8 mouse cellular contexts compared by ENCODE assay signal in genomic region chr17:32285138-32285670, GRCm38 (mm10). TPM values are rescaled to one million over a fixed set of nuclear protein-coding genes. Genes with fewer than 3 reads are reported as not detected.
DNase-seq lines count a peak whose midpoint lies in the region; ATAC-seq and TF ChIP-seq lines count a peak whose summit lies in the region.

No protein-coding gene starts in this region.

- peaks cover 54% of the 10 kb centered on the region for H3K79me2 ChIP-seq in myocyte (ENCODE audit: control insufficient read depth, insufficient read depth)

- peak overlapping the region; percentile 72 for H3K4me2 ChIP-seq in kidney, embryonic 15.5 days
- peak overlapping the region; percentile 76 for H3K4me2 ChIP-seq in hindbrain, postnatal 0 days (ENCODE audit: low read depth, low read length)
- peak overlapping the region; percentile 72 for H3K4me2 ChIP-seq in myocyte (ENCODE audit: low read depth)

- ATAC-seq in kidney, embryonic 15.5 days (replicated peaks; ENCODE audit: low FRiP score): no peak
- ATAC-seq in hindbrain, postnatal 0 days: no peak

- peak overlapping the region; percentile 91 for H3ac ChIP-seq in myocyte (ENCODE audit: control insufficient read depth, insufficient read length)

- no peaks in the 10 kb centered on the region for H3K36me3 ChIP-seq in kidney, embryonic 15.5 days
- H3K36me3 ChIP-seq in hindbrain, postnatal 0 days (ENCODE audit: insufficient read depth, low read length): no peaks in the 10 kb centered on the region
- H3K36me3 ChIP-seq in myocyte (ENCODE audit: control insufficient read depth, insufficient read depth): no peaks in the 10 kb centered on the region

- no peak for DNase-seq in kidney, postnatal 4 days
- no peak for DNase-seq in hindbrain, postnatal 0 days (ENCODE audit: low spot score)
- DNase-seq in right cerebral cortex, postnatal 25 days: no peak
- DNase-seq in layer of hippocampus, adult 18-20 months (ENCODE audit: low spot score in 2 of 2): no peak
- DNase-seq in kidney, postnatal 25 days: no peak

- peaks cover 31% of the 10 kb centered on the region for H3K4me1 ChIP-seq in kidney, embryonic 15.5 days
- peaks cover 11% of the 10 kb centered on the region for H3K4me1 ChIP-seq in brown adipose tissue, adult 24 weeks (ENCODE audit: control insufficient read depth, insufficient read depth, insufficient read length, low read length)
- H3K4me1 ChIP-seq in hindbrain, postnatal 0 days (ENCODE audit: insufficient read depth, low read length): peaks cover 2% of the 10 kb centered on the region; the same call in 1 of the 2 replicates

- H3K27me3 ChIP-seq in kidney, embryonic 15.5 days: no peaks in the 10 kb centered on the region
- no peaks in the 10 kb centered on the region for H3K27me3 ChIP-seq in hindbrain, postnatal 0 days (ENCODE audit: insufficient read depth, low read length)
- H3K27me3 ChIP-seq in myocyte (ENCODE audit: control insufficient read depth, insufficient read depth, insufficient read length): no peaks in the 10 kb centered on the region

- no peak for TF ChIP-seq CTCF in hindbrain, postnatal 0 days (IDR thresholded peaks at IDR 0.05; ENCODE audit: low read depth)

- TF ChIP-seq POLR2A in myocyte (IDR thresholded peaks at IDR 0.05; ENCODE audit: insufficient read length, low read depth): no peak

- H3K27ac ChIP-seq in kidney, embryonic 15.5 days: peak overlapping the region; percentile 99
- peak overlapping the region; percentile 78 for H3K27ac ChIP-seq in brown adipose tissue, adult 24 weeks (replicated peaks; ENCODE audit: low read depth, low read length)
- peak overlapping the region; percentile 100 for H3K27ac ChIP-seq in hindbrain, postnatal 0 days

- peak overlapping the region; percentile 100 for H3K9ac ChIP-seq in kidney, embryonic 15.5 days
- H3K9ac ChIP-seq in hindbrain, postnatal 0 days (replicated peaks; ENCODE audit: low read length): peak overlapping the region; percentile 97

- 51% methylated on average over 6 of the region's 6 CpGs for WGBS in kidney, embryonic 15.5 days
- WGBS in hindbrain, postnatal 0 days: 42% methylated on average over 6 of the region's 6 CpGs

- H3K9me3 ChIP-seq in kidney, embryonic 15.5 days (replicated peaks): no peaks in the 10 kb centered on the region
- no peaks in the 10 kb centered on the region for H3K9me3 ChIP-seq in hindbrain, postnatal 0 days (ENCODE audit: low read length)

- peak overlapping the region; percentile 98 for H3K4me3 ChIP-seq in kidney, embryonic 15.5 days (replicated peaks)
- peak overlapping the region; percentile 78 for H3K4me3 ChIP-seq in brown adipose tissue, adult 24 weeks (ENCODE audit: insufficient read depth, low read depth, low read length)
- peak overlapping the region; percentile 84 for H3K4me3 ChIP-seq in hindbrain, postnatal 0 days (ENCODE audit: low read length)
- peak overlapping the region; percentile 87 for H3K4me3 ChIP-seq in myocyte

TF ChIP-seq in myocyte, 11 proteins besides CTCF, POLR2A, EP300 and RAD21:
- no peak for TF ChIP-seq POLR2AphosphoS2 (IDR thresholded peaks at IDR 0.05; ENCODE audit: insufficient read length, low read depth)
- TF ChIP-seq MAX (IDR thresholded peaks at IDR 0.05; ENCODE audit: low read depth): no peak
- no peak for TF ChIP-seq SRF (IDR thresholded peaks at IDR 0.05; ENCODE audit: control insufficient read depth, insufficient read length, low read depth)
- TF ChIP-seq CEBPB (IDR thresholded peaks at IDR 0.05; ENCODE audit: insufficient read depth, poor library complexity, severe bottlenecking): no peak
- no peak for TF ChIP-seq E2F4 (IDR thresholded peaks at IDR 0.05; ENCODE audit: insufficient read depth)
- TF ChIP-seq USF1 (IDR thresholded peaks at IDR 0.05; ENCODE audit: low read depth): no peak
- TF ChIP-seq MYOD1 (IDR thresholded peaks at IDR 0.05; ENCODE audit: control insufficient read depth in 1 of 3, insufficient read length in 2 of 3, low read depth in 2 of 3): no peak
- no peak for TF ChIP-seq TCF3 (IDR thresholded peaks at IDR 0.05; ENCODE audit: insufficient read length, low read depth)
- TF ChIP-seq TCF12 (IDR thresholded peaks at IDR 0.05; ENCODE audit: insufficient read depth, poor library complexity, severe bottlenecking): no peak
- TF ChIP-seq MYOG (IDR thresholded peaks at IDR 0.05; ENCODE audit: control insufficient read depth in 1 of 3, insufficient read depth in 1 of 3, insufficient read length in 2 of 3, low read depth in 2 of 3): no peak
- TF ChIP-seq REST (IDR thresholded peaks at IDR 0.05; ENCODE audit: insufficient read depth, insufficient read length): no peak
TF ChIP-seq in myocyte: peak in this region for 0.

RNA-seq across cellular contexts. Expression of gene Brd4, which starts 0.7 kb away (rescaled TPM):
- polyA plus RNA-seq in kidney, embryonic 15.5 days (2015; fragmentation: Nextera tagmentation; extraction: Ambion mirVana): 100 and 101 TPM in 2 replicates
- polyA plus RNA-seq in brown adipose tissue, adult 24 weeks (2012; ENCODE audit: insufficient read depth, insufficient read length, missing spikeins): 19.2 and 20.7 TPM in 2 replicates
- 34.3 and 46.5 TPM in 2 replicates for total RNA-seq in hindbrain, postnatal 0 days (2014; rRNA removed)
- polyA plus RNA-seq in hindbrain, postnatal 0 days (2015; fragmentation: Nextera tagmentation; extraction: Ambion mirVana): 60.8 and 73.8 TPM in 2 replicates
- polyA plus RNA-seq in myocyte (2012; fragmentation: generic; extraction: Trizol): 54.3 TPM
- 100 to 1,000 TPM; 109 to 119 TPM for total RNA-seq in layer of hippocampus, adult 18-20 months (2021)

RNA-seq across cellular contexts. Expression of gene Akap8, which starts 35.8 kb away (rescaled TPM):
- polyA plus RNA-seq in kidney, embryonic 15.5 days (2015; fragmentation: Nextera tagmentation; extraction: Ambion mirVana): 117 and 119 TPM in 2 replicates
- polyA plus RNA-seq in brown adipose tissue, adult 24 weeks (2012; ENCODE audit: insufficient read depth, insufficient read length, missing spikeins): 20.9 and 26.8 TPM in 2 replicates
- total RNA-seq in hindbrain, postnatal 0 days (2014; rRNA removed): 94.4 and 108 TPM in 2 replicates
- polyA plus RNA-seq in hindbrain, postnatal 0 days (2015; fragmentation: Nextera tagmentation; extraction: Ambion mirVana): 66.4 and 75.2 TPM in 2 replicates
- 14.0 TPM for polyA plus RNA-seq in myocyte (2012; fragmentation: generic; extraction: Trizol)
- 10 to 100 TPM; 79.0 to 84.6 TPM for total RNA-seq in layer of hippocampus, adult 18-20 months (2021)
